In genomic region chr5:49997019-49997418, GRCm38 (mm10) we compare ENCODE assay signal across 26 mouse cellular contexts.
DNase-seq lines count a peak whose midpoint lies in the region; ATAC-seq and TF ChIP-seq lines count a peak whose summit lies in the region.
"Had no signal": no experiment of that assay in that cellular context is flagged by ENCODE, and none has a peak within 500 bp of the region (broad histone marks: within the 10 kb centered on the region; RNA-seq: fewer than 3 reads in every experiment).

No protein-coding gene starts in this region.

- no peaks in the 10 kb centered on the region for H3K9me3 ChIP-seq in forebrain, embryonic 12.5 days
- no peaks in the 10 kb centered on the region for H3K9me3 ChIP-seq in forebrain, embryonic 10.5 days
- no peaks in the 10 kb centered on the region for H3K9me3 ChIP-seq in heart, embryonic 13.5 days
- no peaks in the 10 kb centered on the region for H3K9me3 ChIP-seq in forebrain, postnatal 0 days (ENCODE audit: low read length)
- H3K9me3 ChIP-seq in neural tube, embryonic 15.5 days (replicated peaks), result no peaks in the 10 kb centered on the region
- H3K9me3 ChIP-seq: G1E; kidney, embryonic 15.5 days; liver, embryonic 12.5 days; megakaryocyte, embryonic 14.5 days; midbrain, embryonic 12.5 days had no signal

- H3K4me3 ChIP-seq in forebrain, embryonic 12.5 days (replicated peaks), result no peak overlapping the region
- no peak overlapping the region for H3K4me3 ChIP-seq in forebrain, embryonic 10.5 days
- no peak overlapping the region for H3K4me3 ChIP-seq in heart, embryonic 13.5 days
- no peak overlapping the region; the same call in 1 of the 2 replicates for H3K4me3 ChIP-seq in layer of hippocampus, adult 2 months
- H3K4me3 ChIP-seq in forebrain, postnatal 0 days (ENCODE audit: low read depth, low read length), result no peak overlapping the region
- H3K4me3 ChIP-seq in neural tube, embryonic 15.5 days (replicated peaks), result no peak overlapping the region
- H3K4me3 ChIP-seq: kidney, embryonic 15.5 days; liver, embryonic 12.5 days; megakaryocyte, embryonic 14.5 days; midbrain, embryonic 12.5 days had no signal

- peaks cover 11% of the 10 kb centered on the region for H3K36me3 ChIP-seq in forebrain, embryonic 12.5 days (replicated peaks)
- peaks cover 85% of the 10 kb centered on the region for H3K36me3 ChIP-seq in forebrain, embryonic 10.5 days (replicated peaks)
- peaks cover 15% of the 10 kb centered on the region for H3K36me3 ChIP-seq in heart, embryonic 13.5 days
- no peaks in the 10 kb centered on the region for H3K36me3 ChIP-seq in forebrain, postnatal 0 days (ENCODE audit: insufficient read depth)
- no peaks in the 10 kb centered on the region for H3K36me3 ChIP-seq in neural tube, embryonic 15.5 days
- H3K36me3 ChIP-seq: G1E had no signal

- no peak overlapping the region for H3K9ac ChIP-seq in forebrain, embryonic 12.5 days
- H3K9ac ChIP-seq in heart, embryonic 13.5 days, result no peak overlapping the region
- no peak overlapping the region for H3K9ac ChIP-seq in forebrain, postnatal 0 days
- no peak overlapping the region for H3K9ac ChIP-seq in neural tube, embryonic 15.5 days (replicated peaks)
- H3K9ac ChIP-seq: kidney, embryonic 15.5 days; liver, embryonic 12.5 days; liver, postnatal 0 days; midbrain, embryonic 12.5 days had no signal

- TF ChIP-seq CTCF in layer of hippocampus, adult 2 months (conservative IDR thresholded peaks at IDR 0.05), result no peak
- TF ChIP-seq CTCF in forebrain, postnatal 0 days (IDR thresholded peaks at IDR 0.05; ENCODE audit: low read depth), result no peak

- no peaks in the 10 kb centered on the region for H3K27me3 ChIP-seq in forebrain, embryonic 12.5 days
- no peaks in the 10 kb centered on the region for H3K27me3 ChIP-seq in forebrain, embryonic 10.5 days (ENCODE audit: poor library complexity, severe bottlenecking)
- no peaks in the 10 kb centered on the region for H3K27me3 ChIP-seq in heart, embryonic 13.5 days (replicated peaks)
- H3K27me3 ChIP-seq in forebrain, postnatal 0 days (ENCODE audit: insufficient read depth, low read length), result no peaks in the 10 kb centered on the region
- H3K27me3 ChIP-seq in neural tube, embryonic 15.5 days (replicated peaks), result no peaks in the 10 kb centered on the region
- H3K27me3 ChIP-seq: kidney, embryonic 15.5 days; liver, embryonic 12.5 days; megakaryocyte, embryonic 14.5 days; midbrain, embryonic 12.5 days had no signal

- peak overlapping the region; percentile 44; the same call in 1 of the 2 replicates for H3K27ac ChIP-seq in forebrain, embryonic 12.5 days
- no peak overlapping the region for H3K27ac ChIP-seq in forebrain, embryonic 10.5 days
- H3K27ac ChIP-seq in heart, embryonic 13.5 days (replicated peaks), result peak overlapping the region; percentile 82
- H3K27ac ChIP-seq in layer of hippocampus, adult 2 months, result peak overlapping the region; percentile 82
- H3K27ac ChIP-seq in forebrain, postnatal 0 days (ENCODE audit: low read depth, low read length), result no peak overlapping the region
- no peak overlapping the region for H3K27ac ChIP-seq in neural tube, embryonic 15.5 days (replicated peaks)
- H3K27ac ChIP-seq: kidney, embryonic 15.5 days; liver, embryonic 12.5 days; midbrain, embryonic 12.5 days; stomach, postnatal 0 days had no signal

- peaks cover 14% of the 10 kb centered on the region; the same call in 1 of the 2 replicates for H3K4me1 ChIP-seq in forebrain, embryonic 12.5 days
- no peaks in the 10 kb centered on the region for H3K4me1 ChIP-seq in forebrain, embryonic 10.5 days
- peaks cover 47% of the 10 kb centered on the region for H3K4me1 ChIP-seq in heart, embryonic 13.5 days
- no peaks in the 10 kb centered on the region for H3K4me1 ChIP-seq in forebrain, postnatal 0 days (ENCODE audit: insufficient read depth)
- peaks cover 6% of the 10 kb centered on the region; the same call in 1 of the 2 replicates for H3K4me1 ChIP-seq in neural tube, embryonic 15.5 days
- H3K4me1 ChIP-seq: kidney, embryonic 15.5 days; liver, embryonic 12.5 days had no signal

- DNase-seq in forebrain, embryonic 10.5 days (ENCODE audit: extremely low spot score, low spot score), result no peak
- DNase-seq in heart, postnatal 10 days, result no peak
- DNase-seq in layer of hippocampus, adult 2 months (ENCODE audit: low spot score in 2 of 2), result no peak
- DNase-seq in layer of hippocampus, adult 18-20 months (ENCODE audit: low spot score in 2 of 2), result no peak
- no peak for DNase-seq in forebrain, postnatal 0 days
- DNase-seq: adrenal gland, adult 8-10 months; cerebellum, adult 8-10 months; cerebellum, postnatal 25 days; gastrocnemius, postnatal 10 days; kidney, adult 18-20 months; kidney, postnatal 25 days; left cerebral cortex, postnatal 4 days; liver, postnatal 0 days; lung, postnatal 4 days; spleen, adult 18-20 months; thymus, adult 18-20 months; thymus, postnatal 25 days had no signal

- WGBS in forebrain, embryonic 12.5 days, result 57% methylated on average over 6 of the region's 6 CpGs
- 92% methylated on average over 6 of the region's 6 CpGs for WGBS in forebrain, embryonic 10.5 days
- 79% methylated on average over 6 of the region's 6 CpGs for WGBS in heart, embryonic 13.5 days
- 38% methylated on average over 6 of the region's 6 CpGs for WGBS in forebrain, postnatal 0 days
- WGBS in neural tube, embryonic 15.5 days, result 82% methylated on average over 6 of the region's 6 CpGs

- ATAC-seq in forebrain, embryonic 12.5 days (ENCODE audit: low FRiP score), result peak; percentile 44; the same call in 1 of the 2 replicates
- ATAC-seq in heart, embryonic 13.5 days (ENCODE audit: extremely low read depth, insufficient number of reproducible peaks, low FRiP score, low TSS enrichment), result no peak
- ATAC-seq in forebrain, postnatal 0 days, result peak; percentile 46
- ATAC-seq in neural tube, embryonic 15.5 days (ENCODE audit: low FRiP score), result no peak
- ATAC-seq: liver, embryonic 12.5 days; liver, postnatal 0 days had no signal

- intact Hi-C loops in heart, postnatal 10 days (cut with DNase I), result no loop called here

- H3K4me2 ChIP-seq in forebrain, embryonic 12.5 days, result no peak overlapping the region
- no peak overlapping the region for H3K4me2 ChIP-seq in heart, embryonic 13.5 days
- no peak overlapping the region for H3K4me2 ChIP-seq in forebrain, postnatal 0 days (ENCODE audit: low read depth)
- no peak overlapping the region for H3K4me2 ChIP-seq in neural tube, embryonic 15.5 days
- H3K4me2 ChIP-seq: kidney, embryonic 15.5 days; liver, embryonic 12.5 days; midbrain, embryonic 12.5 days had no signal

Comparison
In these comparisons a context has a peak if more than half of its experiments do, and no peak if none do; other contexts are left out.
1. H3K27ac ChIP-seq: peak in forebrain, embryonic 12.5 days (single experiment), heart, embryonic 13.5 days (single experiment) and layer of hippocampus, adult 2 months (single experiment); none in forebrain, embryonic 10.5 days (single experiment), forebrain, postnatal 0 days (single experiment) and neural tube, embryonic 15.5 days (single experiment).
2. ATAC-seq: peak in forebrain, embryonic 12.5 days (single experiment) and forebrain, postnatal 0 days (single experiment); none in heart, embryonic 13.5 days (single experiment) and neural tube, embryonic 15.5 days (single experiment).